ENCODE assay signal across 16 mouse cellular contexts in genomic region chr6:91247343-91247742, GRCm38 (mm10).
"Had no signal": no experiment of that assay in that cellular context is flagged by ENCODE, and none has a peak within 500 bp of the region (broad histone marks: within the 10 kb centered on the region; RNA-seq: fewer than 3 reads in every experiment).

No protein-coding gene starts in this region.

- H3K4me2 ChIP-seq: kidney, embryonic 15.5 days; limb, embryonic 13.5 days; liver, embryonic 12.5 days; liver, embryonic 15.5 days; lung, embryonic 15.5 days; midbrain, embryonic 13.5 days had no signal

- H3K4me1 ChIP-seq: kidney, embryonic 15.5 days; liver, embryonic 12.5 days; liver, embryonic 15.5 days; lung, embryonic 15.5 days had no signal

- H3K9me3 ChIP-seq: kidney, embryonic 15.5 days; liver, embryonic 15.5 days; lung, embryonic 15.5 days; midbrain, embryonic 13.5 days had no signal

- H3K36me3 ChIP-seq: kidney, embryonic 15.5 days; liver, embryonic 12.5 days; liver, embryonic 15.5 days; lung, embryonic 15.5 days; midbrain, embryonic 13.5 days had no signal

- H3K27me3 ChIP-seq: kidney, embryonic 15.5 days; limb, embryonic 13.5 days; liver, embryonic 12.5 days; lung, embryonic 15.5 days had no signal

- H3K27ac ChIP-seq: kidney, embryonic 15.5 days; limb, embryonic 13.5 days; liver, embryonic 12.5 days; liver, embryonic 15.5 days; lung, embryonic 15.5 days; midbrain, embryonic 13.5 days had no signal

- H3K4me3 ChIP-seq: kidney, embryonic 15.5 days; limb, embryonic 13.5 days; liver, embryonic 12.5 days; liver, embryonic 15.5 days; lung, embryonic 15.5 days; midbrain, embryonic 13.5 days had no signal

- ATAC-seq: liver, embryonic 12.5 days; midbrain, embryonic 13.5 days had no signal

- DNase-seq: kidney, adult 8-10 months; kidney, postnatal 14 days; kidney, postnatal 4 days; left cerebral cortex, postnatal 4 days; liver; lung, adult 18-20 months; lung, postnatal 10 days; lung, postnatal 36 days; thymus, adult 18-20 months; thymus, postnatal 36 days had no signal

- H3K9ac ChIP-seq: kidney, embryonic 15.5 days; limb, embryonic 13.5 days; liver, embryonic 12.5 days; liver, embryonic 15.5 days; lung, embryonic 15.5 days; midbrain, embryonic 13.5 days had no signal
